Mouse (Mus musculus): ENCODE data around the gene Gm17728. TPM values are rescaled to one million over a fixed set of nuclear protein-coding genes. Genes with fewer than 3 reads are reported as not detected.
"Not testable (repeated sequence)": the region's sequence is repeated elsewhere in the genome, so short reads cannot be mapped to it uniquely, and the experiment has no call there.

Gm17728 gene
- not detected in 2 replicates for polyA plus RNA-seq (2015; fragmentation: Nextera tagmentation; extraction: Ambion mirVana)

GRCm38 (mm10) chr17:9421760-9422159, at the start of gene Gm17728:
TSS of gene Gm17728 (plus strand) at chr17:9422060.
- not testable (repeated sequence) for H3K9ac ChIP-seq; H3K27me3 ChIP-seq; H3K36me3 ChIP-seq; H3K4me3 ChIP-seq; H3K9me3 ChIP-seq; H3K4me1 ChIP-seq; H3K4me2 ChIP-seq; H3K27ac ChIP-seq; ATAC-seq (ENCODE audit: insufficient number of reproducible peaks, insufficient read depth, low FRiP score, low TSS enrichment, low read depth)
- WGBS = 92% methylated on average over 8 of the region's 8 CpGs

- Histone ChIP-seq H3K9me3 (no peaks in the 10 kb centered on the region; the same call in 1 of the 2 replicates), H3K27me3 (no peaks in the 10 kb centered on the region), H3K4me3 (no peak overlapping the region), H3K36me3 (no peaks in the 10 kb centered on the region), H3K4me1 (0 out of 2 replicates have a peak, but pooled peaks cover 4% of the 10 kb centered on the region), H3K4me2 (no peak overlapping the region), H3K9ac (no peak overlapping the region), H3K27ac (no peak overlapping the region)
- 81% methylated on average over 7 of the region's 7 CpGs for WGBS
- ATAC-seq (ENCODE audit: insufficient number of reproducible peaks, insufficient read depth, low FRiP score, low TSS enrichment, low read depth) = no peak
These were observed 24.4 kb upstream of the Gm17728 start for GRCm38 (mm10) chr17:9397493-9397892.

DNA sequence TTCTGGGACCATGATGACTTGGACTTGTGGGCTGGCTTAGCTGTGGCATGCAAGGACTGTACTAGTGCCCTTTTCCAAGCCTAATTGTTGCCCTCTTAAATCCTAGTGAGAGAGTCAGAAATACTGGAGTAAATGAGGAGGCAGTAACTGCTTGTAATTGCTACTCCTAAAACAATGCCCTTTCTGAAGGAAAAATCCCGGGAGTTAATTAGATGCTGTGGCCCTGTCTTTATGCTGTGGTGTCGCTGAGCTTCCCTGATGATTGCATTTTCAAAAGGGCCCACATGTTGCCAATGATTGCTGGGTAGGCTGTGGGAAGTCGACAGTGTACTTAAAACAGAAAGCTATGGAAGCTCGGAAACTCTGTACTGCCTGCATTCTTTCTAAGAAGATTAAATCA, 23.3 kb upstream of the Gm17728 start:
- WGBS = 16% methylated on average over 4 of the region's 4 CpGs

GRCm38 (mm10) chr17:9403991-9404390, 17.9 kb upstream of the Gm17728 start:
- Histone ChIP-seq H3K27ac (no peak overlapping the region), H3K4me3 (no peak overlapping the region), H3K27me3 (no peaks in the 10 kb centered on the region), H3K36me3 (no peaks in the 10 kb centered on the region), H3K9ac (no peak overlapping the region), H3K4me1 (no peaks in the 10 kb centered on the region), H3K9me3 (no peaks in the 10 kb centered on the region; the same call in 1 of the 2 replicates), H3K4me2 (no peak overlapping the region)
- ATAC-seq (ENCODE audit: insufficient number of reproducible peaks, insufficient read depth, low FRiP score, low TSS enrichment, low read depth) = no peak
- 74% methylated on average over 3 of the region's 3 CpGs for whole genome bisulfite sequencing

More for the DNA sequence above, 23.3 kb upstream of the Gm17728 start:
- H3K27ac ChIP-seq = no peak overlapping the region
- H3K4me3 ChIP-seq = no peak overlapping the region
- no peaks in the 10 kb centered on the region for H3K36me3 ChIP-seq
- no peak overlapping the region for H3K9ac ChIP-seq
- no peak overlapping the region for H3K4me2 ChIP-seq
- 0 out of 2 replicates have a peak, but pooled peaks cover 4% of the 10 kb centered on the region for H3K4me1 ChIP-seq
- no peak for ATAC-seq (ENCODE audit: insufficient number of reproducible peaks, insufficient read depth, low FRiP score, low TSS enrichment, low read depth)
- no peaks in the 10 kb centered on the region for H3K27me3 ChIP-seq
- H3K9me3 ChIP-seq = no peaks in the 10 kb centered on the region; the same call in 1 of the 2 replicates

GRCm38 (mm10) chr17:9407640-9408039, 14.2 kb upstream of the Gm17728 start:
- WGBS = 52% methylated on average over 6 of the region's 6 CpGs
- no peaks in the 10 kb centered on the region for H3K36me3 ChIP-seq
- H3K27ac ChIP-seq = no peak overlapping the region
- no peak overlapping the region for H3K4me3 ChIP-seq
- no peaks in the 10 kb centered on the region for H3K27me3 ChIP-seq
- no peaks in the 10 kb centered on the region for H3K9me3 ChIP-seq
- H3K4me2 ChIP-seq = no peak overlapping the region
- H3K9ac ChIP-seq = no peak overlapping the region
- H3K4me1 ChIP-seq = no peaks in the 10 kb centered on the region
- no peak for ATAC-seq (ENCODE audit: insufficient number of reproducible peaks, insufficient read depth, low FRiP score, low TSS enrichment, low read depth)

GRCm38 (mm10) chr17:9419016-9419415, 2.8 kb upstream of the Gm17728 start:
- 78% methylated on average over 2 of the region's 2 CpGs for WGBS
- H3K27me3 ChIP-seq = no peaks in the 10 kb centered on the region
- no peak for ATAC-seq (ENCODE audit: insufficient number of reproducible peaks, insufficient read depth, low FRiP score, low TSS enrichment, low read depth)
- no peak overlapping the region for H3K9ac ChIP-seq
- no peaks in the 10 kb centered on the region for H3K9me3 ChIP-seq
- no peak overlapping the region for H3K27ac ChIP-seq
- no peaks in the 10 kb centered on the region for H3K36me3 ChIP-seq
- H3K4me1 ChIP-seq = no peaks in the 10 kb centered on the region
- H3K4me2 ChIP-seq = no peak overlapping the region
- no peak overlapping the region for H3K4me3 ChIP-seq

- 78% methylated on average over 7 of the region's 7 CpGs for WGBS
- H3K4me3 ChIP-seq = no peak overlapping the region
These were observed 6.6 kb downstream of the Gm17728 start for GRCm38 (mm10) chr17:9428374-9428994.

GRCm38 (mm10) chr17:9439997-9440655, 18.3 kb downstream of the Gm17728 start:
- no peak overlapping the region for H3K9ac ChIP-seq
- no peaks in the 10 kb centered on the region for H3K4me1 ChIP-seq
- no peak for ATAC-seq (ENCODE audit: insufficient number of reproducible peaks, insufficient read depth, low FRiP score, low TSS enrichment, low read depth)
- H3K9me3 ChIP-seq = no peaks in the 10 kb centered on the region
- H3K27me3 ChIP-seq = no peaks in the 10 kb centered on the region
- no peak overlapping the region for H3K4me3 ChIP-seq
- H3K4me2 ChIP-seq = no peak overlapping the region
- 76% methylated on average over 4 of the region's 4 CpGs for whole genome bisulfite sequencing
- H3K27ac ChIP-seq = no peak overlapping the region
- no peaks in the 10 kb centered on the region for H3K36me3 ChIP-seq

More at GRCm38 (mm10) chr17:9428374-9428994, 6.6 kb downstream of the Gm17728 start:
- Histone ChIP-seq H3K27ac (no peak overlapping the region), H3K4me1 (no peaks in the 10 kb centered on the region), H3K36me3 (no peaks in the 10 kb centered on the region), H3K9ac (no peak overlapping the region), H3K9me3 (no peaks in the 10 kb centered on the region), H3K4me2 (no peak overlapping the region), H3K27me3 (no peaks in the 10 kb centered on the region)
- ATAC-seq (ENCODE audit: insufficient number of reproducible peaks, insufficient read depth, low FRiP score, low TSS enrichment, low read depth) = no peak

DNA sequence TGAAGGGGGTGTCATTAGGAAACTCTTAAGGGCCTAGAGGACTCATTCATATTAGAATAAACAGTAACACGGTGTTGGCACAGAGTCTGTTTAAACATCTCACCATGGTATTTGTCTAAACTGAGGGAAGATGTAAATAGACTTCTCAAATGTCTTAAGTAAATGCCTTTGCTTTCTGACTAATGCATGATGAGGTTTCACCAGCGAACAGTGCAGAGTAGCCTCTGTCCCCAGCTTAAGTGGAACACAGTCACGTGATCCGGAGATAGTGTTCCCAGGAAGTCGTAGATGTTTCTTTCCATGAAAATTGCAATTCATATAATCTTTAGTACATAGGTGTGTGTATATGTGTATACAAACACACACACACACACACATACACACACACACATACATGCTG, 34.5 kb downstream of the Gm17728 start:
- Histone ChIP-seq H3K27ac (no peak overlapping the region), H3K4me1 (no peaks in the 10 kb centered on the region), H3K27me3 (no peaks in the 10 kb centered on the region), H3K4me3 (no peak overlapping the region), H3K9ac (no peak overlapping the region), H3K4me2 (no peak overlapping the region), H3K36me3 (no peaks in the 10 kb centered on the region), H3K9me3 (no peaks in the 10 kb centered on the region)
- WGBS = 84% methylated on average over 5 of the region's 5 CpGs
- no peak for ATAC-seq (ENCODE audit: insufficient number of reproducible peaks, insufficient read depth, low FRiP score, low TSS enrichment, low read depth)

DNA sequence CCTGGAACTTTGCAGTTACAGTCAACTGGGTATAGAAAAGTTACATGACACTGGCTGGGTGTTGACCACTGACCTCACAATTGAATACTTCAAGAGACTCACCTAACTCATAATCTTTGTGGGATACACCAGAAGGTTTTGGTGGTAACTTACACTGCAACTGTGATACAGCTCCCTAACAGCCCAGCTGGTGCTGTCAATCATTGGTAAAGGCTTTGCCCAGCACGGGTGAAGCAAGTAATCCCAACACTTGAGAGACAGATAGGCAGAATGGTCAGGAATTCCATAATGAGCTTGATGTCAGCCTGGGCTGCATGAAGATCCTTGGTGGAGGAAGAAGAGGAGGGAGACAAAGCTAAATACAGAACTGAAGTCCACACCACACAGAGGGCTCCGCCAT, 39.0 kb downstream of the Gm17728 start:
- H3K4me2 ChIP-seq = no peak overlapping the region
- no peak overlapping the region for H3K9ac ChIP-seq
- H3K27me3 ChIP-seq = no peaks in the 10 kb centered on the region
- no peaks in the 10 kb centered on the region for H3K4me1 ChIP-seq
- H3K9me3 ChIP-seq = no peaks in the 10 kb centered on the region
- H3K36me3 ChIP-seq = no peaks in the 10 kb centered on the region
- no peak for ATAC-seq (ENCODE audit: insufficient number of reproducible peaks, insufficient read depth, low FRiP score, low TSS enrichment, low read depth)
- no peak overlapping the region for H3K4me3 ChIP-seq
- no peak overlapping the region for H3K27ac ChIP-seq
- WGBS = 69% methylated on average over 2 of the region's 2 CpGs

All from embryonic facial prominence, embryonic 13.5 days (tissue).